Mouse (Mus musculus) embryonic facial prominence, embryonic 14.5 days (tissue): Measurements from ENCODE around the gene Ppa2. TPM values are rescaled to one million over a fixed set of nuclear protein-coding genes. Genes with fewer than 3 reads are reported as not detected.
A peak's percentile ranks its signal among the peaks of the same experiment; 100 is the strongest.

Source experiments
- ATAC-seq: fragments of 200-750 bp; cut with Nextera tagmentation; 2 replicates; pipeline ENCODE4 v1.8.0; 2017; ENCODE audit warnings: low read depth, moderate number of reproducible peaks, moderate TSS enrichment
- DNase-seq: peaks from one replicate; pipeline ENCODE4 v3.0.0-alpha.2; 2015; ENCODE audit warnings: low spot score
- H3K27ac ChIP-seq: fragments of 300-500 bp; sonication (generic); replicated peaks from 2 replicates; pipeline ENCODE4 v1.5.1; 2014; ENCODE audit warnings: low read depth, mild to moderate bottlenecking, low read length, moderate library complexity
- H3K27me3 ChIP-seq: fragments of 300-500 bp; sonication (generic); replicated peaks from 2 replicates; pipeline ENCODE4 v1.6.1; 2014; ENCODE audit warnings: low read length; ENCODE audit not compliant: control insufficient read depth, insufficient read depth
- H3K36me3 ChIP-seq: fragments of 300-500 bp; sonication (generic); 2 replicates; pipeline ENCODE4 v1.6.1; 2014; ENCODE audit warnings: low read length, mixed read lengths; ENCODE audit not compliant: control insufficient read depth, insufficient read depth
- H3K4me1 ChIP-seq: fragments of 300-500 bp; sonication (generic); 2 replicates; pipeline ENCODE4 v1.6.1; 2014; ENCODE audit warnings: antibody characterized with exemption, low read length; ENCODE audit not compliant: control insufficient read depth, insufficient read depth
- H3K4me2 ChIP-seq: fragments of 300-500 bp; sonication (generic); 2 replicates; pipeline ENCODE4 v1.6.1; 2014; ENCODE audit warnings: low read depth, mild to moderate bottlenecking, low read length, moderate library complexity, mixed read lengths
- H3K4me3 ChIP-seq: fragments of 300-500 bp; sonication (generic); 2 replicates; pipeline ENCODE4 v1.5.1; 2014; ENCODE audit warnings: low read depth, mild to moderate bottlenecking, low read length
- H3K9ac ChIP-seq: fragments of 300-500 bp; sonication (generic); 2 replicates; pipeline ENCODE4 v1.6.1; 2014; ENCODE audit warnings: low read depth, mild to moderate bottlenecking, low read length, moderate library complexity, mixed read lengths
- H3K9me3 ChIP-seq: fragments of 300-500 bp; sonication (generic); 2 replicates; pipeline ENCODE4 v1.6.1; 2016; ENCODE audit warnings: low read length; ENCODE audit not compliant: control insufficient read depth
- WGBS: fragments of 180-500 bp; shearing (Covaris S2); extraction: QIAGEN DNeasy Blood & Tissue Kit; methylation state at CpG from one replicate; pipeline ENCODE4 v1.1.7; 2014; 5-methylcytosine and 5-hydroxymethylcytosine counted together
- polyA plus RNA-seq: library from polyadenylated mRNA; unstranded; fragments of >200 nt; fragmentation: Nextera tagmentation; extraction: Ambion mirVana; gene quantifications from 2 replicates; pipeline ENCODE4 v1.2.1, GENCODE M21; 2014

Ppa2 gene
- polyA plus RNA-seq, 1 experiment from 2014 or later = 78.0 TPM

DNA sequence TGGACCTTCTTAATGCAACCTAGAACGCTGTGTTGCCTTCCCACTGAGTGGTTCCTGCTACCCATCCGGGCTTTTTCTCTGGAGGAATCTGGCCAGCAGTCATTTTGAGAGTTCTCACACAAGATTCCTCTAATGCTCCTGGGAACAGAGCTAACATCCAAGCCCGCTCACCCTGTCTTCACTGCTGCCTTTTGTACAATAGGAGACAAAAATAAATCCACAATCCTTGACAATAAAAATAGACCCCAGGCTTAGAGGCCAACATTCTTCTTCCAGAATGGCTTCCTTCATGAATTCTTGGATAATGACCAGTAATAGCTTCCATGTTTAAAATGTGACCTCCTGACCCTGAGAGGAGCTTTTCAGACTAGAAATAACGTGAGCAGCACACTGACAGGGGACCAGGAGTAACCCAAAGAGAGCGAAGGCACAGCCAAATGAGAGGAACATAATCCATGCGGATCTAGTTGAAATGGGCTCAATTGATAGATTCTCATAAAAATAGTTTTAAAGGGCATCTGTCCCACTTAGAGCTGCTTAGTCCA, 74.3 kb downstream of the Ppa2 start:
- ATAC-seq (no peak), DNase-seq (peak; percentile 44)
- Histone ChIP-seq H3K9ac (no peak overlapping the region), H3K27me3 (no peaks in the 10 kb centered on the region), H3K4me1 (no peaks in the 10 kb centered on the region), H3K4me2 (no peak overlapping the region), H3K9me3 (peaks cover under 1% of the 10 kb centered on the region; the same call in 1 of the 2 replicates), H3K36me3 (peaks cover 4% of the 10 kb centered on the region; the same call in 1 of the 2 replicates), H3K4me3 (no peak overlapping the region), H3K27ac (no peak overlapping the region)
- 38% methylated on average over 6 of the region's 6 CpGs for WGBS

DNA sequence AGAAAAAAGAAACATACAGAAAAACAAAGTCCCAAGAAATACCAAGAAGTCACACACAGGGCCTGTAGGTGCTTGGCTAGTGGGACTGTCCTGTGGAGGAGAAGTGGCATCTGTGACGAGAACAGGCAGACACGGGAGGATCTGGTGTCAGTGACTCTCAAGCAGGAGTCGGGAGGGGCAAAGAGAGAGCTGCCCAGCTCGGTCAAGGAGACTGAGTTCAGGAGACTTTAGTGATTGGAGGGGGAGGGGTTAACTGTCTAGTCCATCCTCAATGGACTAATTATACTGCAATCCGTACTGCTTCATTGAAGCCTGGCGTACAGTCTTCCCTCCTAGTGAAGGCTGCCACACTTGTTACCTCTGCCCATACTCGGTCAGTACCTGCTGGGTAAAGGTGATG, 77.4 kb downstream of the Ppa2 start:
- ATAC-seq (no peak), DNase-seq (no peak)
- 63% methylated on average over 7 of the region's 7 CpGs for WGBS
- H3K27me3 ChIP-seq = no peaks in the 10 kb centered on the region
- no peak overlapping the region for H3K4me3 ChIP-seq
- no peaks in the 10 kb centered on the region for H3K4me1 ChIP-seq
- H3K36me3 ChIP-seq = no peaks in the 10 kb centered on the region
- no peak overlapping the region for H3K9ac ChIP-seq
- no peak overlapping the region for H3K4me2 ChIP-seq
- no peaks in the 10 kb centered on the region for H3K9me3 ChIP-seq
- H3K27ac ChIP-seq = no peak overlapping the region

DNA sequence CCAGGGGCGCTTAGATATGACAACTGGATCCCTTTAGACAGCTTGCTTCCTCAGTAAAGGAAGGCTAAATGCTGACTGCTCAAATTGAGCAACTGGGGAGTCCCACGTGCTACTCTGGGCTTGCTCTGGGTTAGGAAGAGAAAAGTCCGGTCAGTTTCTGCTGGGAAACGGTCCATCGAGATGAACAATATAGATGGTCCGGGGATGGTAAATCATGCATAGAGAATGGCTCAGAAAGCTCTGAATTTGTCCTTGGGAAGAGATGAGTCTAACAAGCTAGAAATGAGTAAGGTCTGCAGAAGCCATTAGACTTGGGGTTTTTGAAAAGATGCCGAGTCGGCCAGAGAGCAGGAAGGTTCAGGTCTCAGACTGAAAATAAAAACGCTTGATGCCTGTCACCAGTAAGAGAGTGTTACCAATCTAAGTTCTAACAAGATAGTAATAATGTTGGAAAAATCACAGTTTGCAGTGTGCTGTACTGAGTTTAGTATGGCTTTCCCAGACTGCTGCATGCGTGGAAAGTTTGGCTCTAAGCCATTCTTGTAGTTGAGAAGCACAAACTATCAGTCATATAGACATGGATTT, 80.0 kb downstream of the Ppa2 start:
- H3K27me3 ChIP-seq = no peaks in the 10 kb centered on the region
- no peak overlapping the region for H3K9ac ChIP-seq
- ATAC-seq (no peak), DNase-seq (no peak)
- H3K4me1 ChIP-seq = no peaks in the 10 kb centered on the region
- no peaks in the 10 kb centered on the region for H3K36me3 ChIP-seq
- no peaks in the 10 kb centered on the region for H3K9me3 ChIP-seq
- no peak overlapping the region for H3K27ac ChIP-seq
- no peak overlapping the region for H3K4me3 ChIP-seq
- 86% methylated on average over 10 of the region's 10 CpGs for WGBS
- H3K4me2 ChIP-seq = no peak overlapping the region

DNA sequence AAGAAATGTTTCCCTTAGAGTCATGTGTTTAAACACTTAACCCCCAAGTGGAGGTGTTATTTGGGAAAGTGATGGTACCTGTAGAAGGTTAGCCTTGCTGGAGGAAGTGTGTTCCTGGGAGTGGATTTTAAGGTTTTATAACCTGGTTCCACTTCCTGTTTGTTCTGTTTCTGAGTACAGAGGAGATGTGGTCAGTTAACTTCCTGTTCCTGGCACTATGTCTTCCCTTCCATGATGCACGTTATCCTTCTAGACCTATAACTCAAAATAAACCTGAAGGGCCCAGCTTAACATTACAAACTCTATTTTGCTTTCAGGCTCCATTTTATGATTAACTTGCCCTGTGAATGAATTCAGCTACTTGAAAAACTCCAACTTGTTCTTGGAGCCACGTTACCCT, 84.6 kb downstream of the Ppa2 start:
- Histone ChIP-seq H3K36me3 (no peaks in the 10 kb centered on the region), H3K27me3 (no peaks in the 10 kb centered on the region), H3K9me3 (no peaks in the 10 kb centered on the region), H3K27ac (no peak overlapping the region), H3K4me2 (no peak overlapping the region), H3K9ac (no peak overlapping the region), H3K4me3 (no peak overlapping the region), H3K4me1 (no peaks in the 10 kb centered on the region)
- DNase-seq (no peak), ATAC-seq (no peak)
- WGBS = 81% methylated on average over 2 of the region's 2 CpGs

DNA sequence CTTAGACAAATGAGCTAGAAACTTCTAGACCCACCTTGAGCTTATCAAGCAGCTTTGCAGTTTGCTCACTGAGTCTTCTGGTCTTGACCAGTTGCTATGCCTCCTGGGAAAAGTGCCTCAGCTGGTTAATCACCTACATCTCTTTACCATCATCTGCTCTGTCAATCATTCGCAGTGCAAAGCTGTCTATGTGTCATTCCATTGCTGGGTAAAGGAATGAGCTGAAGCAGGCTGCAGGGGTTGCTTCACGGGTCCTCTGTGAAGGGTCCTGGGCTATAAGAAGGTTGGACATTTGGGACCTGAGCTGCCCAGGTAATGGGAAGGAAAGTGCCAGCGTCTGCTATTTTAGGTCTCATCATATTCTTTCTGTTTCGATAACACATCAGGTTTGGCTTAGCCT, 93.9 kb downstream of the Ppa2 start:
- no peak overlapping the region for H3K4me2 ChIP-seq
- H3K27me3 ChIP-seq = no peaks in the 10 kb centered on the region
- no peak for ATAC-seq
- DNase-seq = no peak
- H3K4me1 ChIP-seq = no peaks in the 10 kb centered on the region
- no peak overlapping the region for H3K27ac ChIP-seq
- WGBS = 86% methylated on average over 4 of the region's 4 CpGs
- no peaks in the 10 kb centered on the region for H3K36me3 ChIP-seq
- no peak overlapping the region for H3K4me3 ChIP-seq
- no peak overlapping the region for H3K9ac ChIP-seq
- H3K9me3 ChIP-seq = no peaks in the 10 kb centered on the region

DNA sequence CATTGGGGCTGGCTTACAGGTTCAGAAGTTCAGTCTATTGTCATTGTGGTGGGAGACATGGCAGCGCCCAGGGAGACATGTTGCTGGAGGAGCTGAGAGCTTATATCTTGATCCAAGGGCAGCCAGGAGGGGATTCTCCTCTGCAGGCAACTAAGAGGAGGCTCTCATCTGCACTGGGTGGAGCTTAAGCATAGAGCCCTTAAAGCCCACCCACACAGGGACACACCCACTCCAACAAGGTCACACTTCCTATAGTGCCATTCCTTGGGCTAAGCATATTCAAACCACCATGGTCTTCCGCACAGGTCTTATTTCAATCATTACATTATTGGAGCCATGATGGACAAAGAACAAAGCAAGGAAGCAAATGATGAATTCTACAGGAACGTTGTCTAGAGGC, 95.7 kb downstream of the Ppa2 start:
- Histone ChIP-seq H3K27me3 (no peaks in the 10 kb centered on the region), H3K9me3 (no peaks in the 10 kb centered on the region), H3K4me2 (no peak overlapping the region), H3K27ac (no peak overlapping the region), H3K4me3 (no peak overlapping the region), H3K4me1 (no peaks in the 10 kb centered on the region), H3K36me3 (no peaks in the 10 kb centered on the region), H3K9ac (no peak overlapping the region)
- WGBS = 90% methylated on average over 3 of the region's 3 CpGs
- ATAC-seq = no peak
- no peak for DNase-seq

DNA sequence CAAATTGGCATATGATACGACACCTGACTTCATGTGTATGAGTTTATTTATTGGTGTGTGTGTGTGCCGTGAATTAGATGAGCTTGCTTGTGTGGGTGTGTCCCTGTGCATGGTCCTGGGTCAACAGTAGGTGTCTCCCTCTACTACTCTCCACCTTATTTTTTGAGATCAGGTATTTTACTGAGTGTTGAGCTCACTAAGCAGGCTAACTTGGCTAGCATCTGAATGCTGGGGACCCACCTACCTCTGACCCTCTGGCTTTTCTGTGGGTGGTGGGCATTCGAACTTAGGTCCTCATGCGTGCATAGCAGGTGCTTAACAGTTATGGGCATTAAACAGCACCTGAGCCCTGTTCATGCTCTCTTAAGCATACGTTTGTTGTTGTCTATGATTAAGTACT, 96.3 kb downstream of the Ppa2 start:
- no peak overlapping the region for H3K9ac ChIP-seq
- no peak overlapping the region for H3K27ac ChIP-seq
- no peaks in the 10 kb centered on the region for H3K36me3 ChIP-seq
- H3K27me3 ChIP-seq = no peaks in the 10 kb centered on the region
- ATAC-seq (no peak), DNase-seq (no peak)
- no peaks in the 10 kb centered on the region for H3K4me1 ChIP-seq
- no peak overlapping the region for H3K4me3 ChIP-seq
- WGBS = 84% methylated on average over 5 of the region's 5 CpGs
- no peak overlapping the region for H3K4me2 ChIP-seq
- no peaks in the 10 kb centered on the region for H3K9me3 ChIP-seq

DNA sequence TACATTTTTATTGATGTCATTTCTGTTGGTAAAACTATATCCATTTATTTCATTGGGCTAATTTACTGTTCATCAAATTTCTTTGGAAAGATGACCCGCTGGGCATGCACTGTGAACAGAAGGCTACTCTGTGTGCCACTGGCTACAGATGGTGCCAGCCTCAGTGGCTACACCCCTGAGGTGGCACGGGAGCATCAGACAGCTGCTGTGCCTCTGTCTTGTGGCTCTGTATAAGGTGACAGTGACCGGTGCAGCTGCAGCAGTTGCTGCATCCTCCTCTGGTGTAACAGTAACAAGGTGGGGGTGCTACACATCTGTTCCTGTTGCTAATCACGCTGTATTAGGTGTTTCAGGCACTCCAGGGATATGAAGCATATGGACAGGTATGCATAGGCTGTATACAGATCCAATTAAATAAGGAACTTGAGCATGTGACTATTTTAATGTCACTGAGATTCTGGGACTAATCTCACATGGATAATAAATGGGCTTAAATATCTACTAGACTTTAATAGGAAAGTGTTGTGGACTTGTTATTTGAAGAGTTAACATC, 101.3 kb downstream of the Ppa2 start:
- ATAC-seq (peak; percentile 65; the same call in 1 of the 2 replicates), DNase-seq (no peak)
- Histone ChIP-seq H3K27ac (no peak overlapping the region), H3K9me3 (no peaks in the 10 kb centered on the region), H3K4me3 (no peak overlapping the region), H3K27me3 (no peaks in the 10 kb centered on the region), H3K36me3 (no peaks in the 10 kb centered on the region), H3K9ac (no peak overlapping the region), H3K4me1 (no peaks in the 10 kb centered on the region), H3K4me2 (no peak overlapping the region)
- 75% methylated on average over 4 of the region's 4 CpGs for WGBS

DNA sequence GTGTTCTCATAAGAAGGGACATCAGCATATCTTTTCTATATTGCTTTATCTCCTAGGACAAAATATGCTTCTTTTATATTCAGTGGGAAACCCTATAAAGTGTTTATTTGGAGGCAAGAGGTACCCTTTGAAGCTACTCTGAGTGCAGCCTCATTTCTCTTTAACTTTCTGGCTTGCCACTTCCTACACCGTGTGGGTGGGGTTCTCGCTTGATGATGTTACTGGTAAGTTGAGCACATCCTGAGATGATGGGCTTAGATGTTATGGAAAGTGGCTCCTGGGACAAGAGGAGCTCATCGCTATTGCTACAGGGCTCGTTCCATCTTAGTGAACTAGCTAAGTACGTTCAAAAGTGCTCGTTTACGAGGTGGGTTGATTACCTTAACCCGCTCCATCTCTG, 101.9 kb downstream of the Ppa2 start:
- DNase-seq (no peak), ATAC-seq (no peak)
- H3K27ac ChIP-seq = no peak overlapping the region
- H3K9me3 ChIP-seq = no peaks in the 10 kb centered on the region
- no peak overlapping the region for H3K9ac ChIP-seq
- no peaks in the 10 kb centered on the region for H3K36me3 ChIP-seq
- H3K4me1 ChIP-seq = no peaks in the 10 kb centered on the region
- no peak overlapping the region for H3K4me3 ChIP-seq
- H3K27me3 ChIP-seq = no peaks in the 10 kb centered on the region
- 85% methylated on average over 8 of the region's 8 CpGs for WGBS
- no peak overlapping the region for H3K4me2 ChIP-seq
